Mouse (Mus musculus): Measurements from ENCODE around the gene Micu2. TPM values are rescaled to one million over a fixed set of nuclear protein-coding genes. Genes with fewer than 3 reads are reported as not detected.

Micu2 gene
- 46.2 and 52.9 TPM in 2 replicates for polyA plus RNA-seq (2015; fragmentation: Nextera tagmentation; extraction: Ambion mirVana)

DNA sequence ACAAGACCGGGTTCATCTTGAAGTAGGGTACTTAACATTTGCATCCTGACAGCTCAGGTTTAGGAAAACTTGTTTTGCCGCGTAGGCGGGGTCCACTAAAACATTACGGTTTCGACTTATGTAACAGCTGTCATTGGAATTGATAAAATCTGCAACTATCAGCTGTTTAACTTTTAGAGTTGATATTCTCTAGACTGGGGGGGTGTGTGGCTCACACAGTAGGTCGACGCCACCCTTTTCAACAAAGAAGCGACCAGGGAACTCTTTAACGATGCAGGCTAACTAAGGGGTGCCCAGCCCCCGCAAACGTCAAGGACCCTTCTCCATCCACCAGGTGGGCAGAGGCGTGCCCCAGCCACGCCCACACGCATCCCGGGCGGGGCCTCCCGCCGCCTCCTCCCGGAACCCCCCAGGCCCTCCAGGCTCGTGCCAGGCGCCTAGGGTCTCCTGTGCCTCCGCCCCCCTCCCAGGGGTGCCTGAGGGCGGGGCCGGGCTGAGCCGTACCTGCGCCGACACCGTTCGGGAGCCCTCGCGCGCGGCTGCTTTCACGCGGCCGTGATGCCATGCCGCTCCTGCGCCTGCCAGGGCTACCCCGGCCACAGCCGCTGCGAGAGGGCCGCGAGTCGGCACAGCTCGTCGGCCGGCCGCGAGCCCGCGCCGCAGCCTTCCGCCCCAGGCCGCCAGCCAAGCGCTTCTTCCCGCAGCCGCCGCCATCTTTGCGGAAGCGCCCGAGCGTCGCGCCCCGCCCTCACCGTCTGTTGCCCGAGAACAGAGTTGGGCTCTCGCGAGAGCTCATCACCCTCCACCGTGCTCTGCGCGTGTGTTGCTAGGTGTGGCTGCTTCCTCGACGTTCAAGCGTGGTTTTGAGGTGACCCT, at the start of gene Micu2:
Gene Micu2 (minus strand): TSS at position 737 of the 876 bp plus-strand sequence.

DNA sequence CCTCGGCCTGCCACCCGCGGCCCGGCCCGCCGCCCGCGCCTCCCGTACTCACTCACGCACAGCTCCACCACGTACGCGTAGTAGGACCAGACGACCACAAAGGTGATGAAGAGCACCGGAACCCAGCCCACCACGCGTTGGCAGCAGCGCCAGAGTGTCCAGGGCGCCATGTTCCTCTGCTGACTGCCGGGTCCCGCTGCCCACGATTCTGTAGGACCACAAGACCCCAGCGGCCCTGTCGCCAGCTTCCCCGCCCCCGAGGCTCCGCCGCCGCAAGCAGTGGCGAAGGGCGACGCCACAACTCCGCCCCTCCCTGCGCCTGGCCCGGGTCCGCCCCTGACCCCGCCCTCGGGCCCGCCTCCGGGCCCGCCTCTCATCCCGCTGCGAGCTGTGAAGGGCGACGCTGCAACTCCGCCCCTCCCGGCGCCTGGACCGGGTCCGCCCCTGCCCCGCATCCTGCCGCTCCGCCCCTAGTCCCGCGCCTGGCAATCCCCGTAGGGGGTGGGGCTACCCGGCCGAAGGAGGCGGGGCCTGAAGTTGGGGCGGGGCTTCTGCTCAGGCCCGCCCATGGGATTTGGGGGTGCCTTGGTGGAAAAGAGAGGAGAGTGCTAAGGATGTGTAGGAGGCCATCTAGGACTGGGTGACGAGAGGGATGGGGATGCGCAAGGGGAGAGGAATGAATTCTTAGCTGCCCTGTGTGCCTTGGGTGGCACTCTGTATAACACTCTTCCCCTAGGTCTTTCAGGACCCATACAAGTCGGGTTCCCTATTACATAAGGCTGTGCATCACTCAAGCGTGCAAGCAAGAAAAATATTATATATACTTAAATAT, 108.8 kb downstream of the Micu2 start, which contains the start of gene Zdhhc20:
Gene Zdhhc20 (minus strand): TSS at position 266 of the 832 bp plus-strand sequence.

Other genes with a start within 250 kb of the Micu2 start
- gene Lats2, start 240.9 kb downstream of the Micu2 start, polyA plus RNA-seq (2015; fragmentation: Nextera tagmentation; extraction: Ambion mirVana), result 13.0 and 14.3 TPM in 2 replicates
- 14.4 and 15.9 TPM in 2 replicates for gene Sap18, start 201.1 kb downstream of the Micu2 start, polyA plus RNA-seq (2015; fragmentation: Nextera tagmentation; extraction: Ambion mirVana)
- 21.3 and 25.0 TPM in 2 replicates for gene Ska3, start 173.1 kb downstream of the Micu2 start, polyA plus RNA-seq (2015; fragmentation: Nextera tagmentation; extraction: Ambion mirVana)
- gene Mrpl57, start 173.0 kb downstream of the Micu2 start, polyA plus RNA-seq (2015; fragmentation: Nextera tagmentation; extraction: Ambion mirVana), result 229 and 244 TPM in 2 replicates
- 19.7 and 24.7 TPM in 2 replicates for gene Zdhhc20, start 109.0 kb downstream of the Micu2 start, polyA plus RNA-seq (2015; fragmentation: Nextera tagmentation; extraction: Ambion mirVana)
- 0.91 and 1.7 TPM in 2 replicates for gene Fgf9, start 71.3 kb upstream of the Micu2 start, polyA plus RNA-seq (2015; fragmentation: Nextera tagmentation; extraction: Ambion mirVana)